Mouse (Mus musculus) kidney, postnatal 36 days (tissue): ENCODE measurements around the gene Csmd2.
A peak's percentile ranks its signal among the peaks of the same experiment; 100 is the strongest.
"Not testable (repeated sequence)": the region's sequence is repeated elsewhere in the genome, so short reads cannot be mapped to it uniquely, and the experiment has no call there.

Experiments used
- DNase-seq, 2 experiments: peaks; one replicate each; pipeline ENCODE4 v3.0.0; 2021 to 2022; ENCODE audit warnings: mixed read lengths in 2 of 2

Gene Csmd2

DNA sequence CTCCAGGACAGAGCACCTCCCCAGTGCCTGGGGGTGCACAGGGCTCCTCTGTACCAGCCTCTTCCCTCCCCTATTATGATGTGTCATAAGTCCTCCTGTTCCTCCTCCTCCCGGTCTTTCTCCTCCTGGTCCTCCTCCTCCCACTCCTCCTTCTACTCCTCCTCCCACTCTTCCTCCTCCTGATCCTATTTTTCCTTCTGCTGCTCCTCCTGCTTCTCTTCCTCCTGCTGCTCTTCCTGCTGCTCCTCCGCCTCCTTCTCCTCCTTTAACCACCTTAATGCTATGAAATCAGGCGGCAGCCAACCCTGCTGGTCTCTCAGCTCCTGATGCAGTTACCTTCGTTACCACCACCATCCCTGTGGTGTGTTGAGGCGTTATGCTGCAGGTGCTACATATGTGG lies 522.2 kb downstream of the Csmd2 start:
- DNase-seq: no peak

DNA sequence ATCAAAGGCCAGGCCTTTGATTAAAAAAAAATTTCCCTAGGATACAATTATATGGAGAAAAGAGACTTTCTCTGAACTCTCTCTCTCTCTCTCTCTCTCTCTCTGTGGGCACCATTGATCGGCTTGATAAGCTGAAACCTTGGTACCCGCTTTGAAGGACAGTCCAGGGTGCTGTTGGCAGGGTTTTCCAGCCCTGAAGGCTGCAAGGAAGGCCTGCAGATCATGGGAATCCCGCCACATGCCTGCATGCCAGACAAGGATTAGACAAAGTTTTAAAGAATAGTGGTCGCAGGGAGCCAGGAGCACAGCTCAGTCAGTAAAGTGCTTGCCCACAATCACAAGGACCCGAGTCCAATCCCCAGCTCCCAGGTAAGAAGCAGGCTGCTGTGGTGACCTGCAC lies 526.8 kb downstream of the Csmd2 start:
- DNase-seq: no peak

DNA sequence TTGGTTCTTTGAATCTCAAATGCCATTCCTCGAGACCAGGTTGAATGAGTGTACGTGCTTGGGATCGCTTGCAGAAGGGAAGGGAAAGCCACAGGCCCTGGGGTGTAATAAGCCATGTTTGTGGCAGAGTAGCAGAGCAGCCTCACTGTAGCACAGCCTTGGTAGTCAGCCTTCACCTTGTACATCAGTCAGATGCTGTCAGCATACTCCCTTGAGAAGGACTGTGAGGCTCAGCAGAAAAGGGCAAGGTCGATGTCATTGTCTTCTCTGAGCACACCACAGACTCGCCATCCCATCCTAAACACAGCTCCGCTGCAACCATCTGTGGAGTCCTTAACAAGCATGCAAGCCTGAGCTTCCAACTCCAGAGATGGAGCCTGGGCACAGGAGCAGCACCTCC lies 533.6 kb downstream of the Csmd2 start:
- DNase-seq: no peak

DNA sequence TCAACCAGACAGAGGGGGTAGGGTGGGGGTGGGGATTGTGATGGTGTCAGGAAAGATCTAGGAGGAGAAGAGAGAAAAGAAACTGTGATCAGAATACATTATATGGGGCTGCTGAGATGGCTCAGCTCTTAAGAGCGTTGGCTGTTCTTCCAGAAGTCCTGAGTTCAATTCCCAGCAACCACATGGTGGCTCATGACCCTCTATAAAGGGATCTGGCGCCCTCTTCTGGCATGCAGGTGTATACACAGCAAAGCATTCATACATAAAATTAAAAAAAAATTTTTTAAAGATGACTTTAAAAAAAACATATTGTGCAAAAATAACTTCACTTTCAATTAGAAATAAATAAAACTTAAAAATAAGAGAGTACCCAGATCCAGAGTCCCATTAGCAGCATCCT lies 555.7 kb downstream of the Csmd2 start:
- peak; percentile 2 to 67 for DNase-seq

DNA sequence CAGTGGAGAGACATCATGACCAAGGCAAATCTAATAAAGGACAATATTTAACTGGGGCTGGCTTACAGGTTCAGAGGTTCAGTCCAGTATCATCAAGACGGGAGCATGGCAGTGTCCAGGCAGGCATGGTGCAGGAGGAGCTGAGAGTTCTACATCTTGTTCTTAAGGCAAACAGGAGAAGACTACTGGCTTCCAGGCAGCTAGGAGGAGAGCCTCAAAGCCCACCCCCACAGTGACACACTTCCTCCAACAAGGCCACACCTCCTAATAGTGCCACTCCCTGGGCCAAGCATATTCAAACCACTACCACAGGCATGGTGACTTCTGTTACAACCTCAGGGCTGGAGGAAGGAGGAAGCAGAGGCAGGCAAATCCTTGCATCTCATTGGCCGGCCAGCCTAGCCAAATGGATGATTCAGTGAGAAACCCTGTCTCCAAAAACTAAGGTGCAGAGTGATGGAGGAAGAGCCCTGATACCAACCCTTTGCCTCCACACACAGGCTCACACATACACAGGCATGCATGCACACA lies 556.4 kb downstream of the Csmd2 start:
- not testable (repeated sequence) for DNase-seq

DNA sequence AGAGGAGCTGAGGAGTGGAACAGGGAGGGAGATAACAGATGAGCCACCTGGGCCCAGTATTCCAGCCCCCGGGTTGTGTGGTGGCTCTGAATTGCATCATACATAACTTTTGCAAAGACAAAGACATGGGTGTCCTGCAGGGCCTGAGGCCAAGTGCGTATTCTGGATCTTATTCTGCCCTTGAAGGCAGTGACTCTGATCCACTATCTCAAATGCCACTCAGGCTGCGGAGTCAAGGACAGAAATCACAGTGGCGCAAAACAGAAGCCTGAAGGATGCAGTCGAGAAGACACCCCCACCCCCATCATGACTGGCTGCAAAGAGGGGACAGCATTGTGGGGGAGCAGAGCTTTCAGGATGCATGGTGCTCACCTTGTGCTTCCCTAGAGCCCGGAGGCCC lies 563.1 kb downstream of the Csmd2 start:
- DNase-seq: no peak

DNA sequence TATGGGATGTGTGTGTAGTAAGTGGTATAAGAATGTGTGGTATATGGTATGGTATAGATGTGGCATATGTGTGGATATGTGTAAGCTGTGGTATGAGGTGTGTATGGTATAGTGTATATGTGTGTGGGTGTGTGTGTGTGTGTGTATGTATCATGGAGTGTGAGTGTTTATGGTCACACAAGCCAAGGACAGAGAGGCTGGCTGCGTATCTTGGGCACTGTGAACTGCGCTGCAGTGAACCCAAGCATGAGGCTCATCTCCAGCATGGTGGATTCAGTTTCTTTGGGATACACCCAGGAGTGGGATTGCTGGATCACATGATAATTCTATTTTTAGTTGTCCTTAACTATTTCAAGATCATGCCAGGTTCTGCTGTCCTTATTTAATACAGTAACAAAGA lies 566.5 kb downstream of the Csmd2 start:
- DNase-seq: no peak

DNA sequence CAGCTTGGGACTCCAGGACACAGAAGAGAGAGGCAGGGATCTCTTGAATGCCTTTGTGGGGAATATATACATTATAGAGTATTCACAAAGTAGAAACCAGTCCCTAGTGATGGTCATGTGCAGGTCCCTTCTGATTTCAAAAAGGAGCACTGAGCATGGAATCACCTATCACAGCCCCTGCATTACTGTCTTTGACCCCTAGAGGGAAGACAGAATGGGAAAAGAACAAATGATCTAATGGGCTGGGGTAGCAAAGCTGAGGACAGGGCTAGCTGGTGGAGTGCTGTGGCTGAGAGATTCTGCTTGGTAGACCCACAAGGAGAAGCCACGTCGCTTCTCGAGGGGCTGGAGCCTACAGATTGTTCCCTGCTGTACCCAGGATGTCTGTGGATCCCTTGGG lies 572.7 kb downstream of the Csmd2 start:
- DNase-seq: no peak

DNA sequence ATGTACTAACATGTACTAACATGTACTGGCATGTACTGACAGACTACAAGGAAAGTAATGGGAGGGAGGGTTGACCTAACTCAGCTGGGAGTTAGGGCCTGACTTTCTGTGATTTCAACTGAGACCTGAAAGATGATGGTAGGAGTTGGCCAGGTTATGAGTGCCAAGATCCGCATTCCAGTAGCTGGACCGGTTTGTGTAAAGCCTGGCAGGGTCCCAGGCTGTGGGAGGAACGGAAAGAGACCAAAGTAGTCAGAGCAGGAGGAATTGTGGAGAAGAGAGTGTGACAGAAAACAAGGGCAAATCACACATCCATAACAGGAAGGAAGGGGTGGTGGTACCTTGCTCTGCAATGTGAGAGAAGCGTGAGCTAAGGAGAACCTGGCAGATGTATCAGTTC lies 588.2 kb downstream of the Csmd2 start:
- DNase-seq: peak; percentile 26 to 49

DNA sequence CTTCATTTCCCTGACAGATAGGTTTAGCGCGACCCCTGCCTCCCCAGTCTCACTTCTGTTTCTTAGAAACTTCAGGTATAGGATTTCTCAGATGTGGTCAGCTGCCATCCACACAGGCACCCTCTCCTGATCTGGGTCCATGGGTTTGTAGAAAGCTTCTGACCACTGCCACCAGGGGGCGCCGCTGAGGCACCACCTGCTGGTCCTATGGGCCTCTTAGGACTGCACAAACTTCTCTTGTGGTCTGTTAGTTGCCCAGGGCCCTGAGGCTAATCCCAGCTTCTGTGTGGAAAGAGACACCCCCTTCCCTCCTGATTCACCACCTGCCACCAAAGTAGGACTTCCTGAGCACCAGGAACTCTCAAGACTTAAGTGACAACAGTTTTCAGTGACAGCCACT lies 591.5 kb downstream of the Csmd2 start:
- peak; percentile 16 to 79 for DNase-seq

DNA sequence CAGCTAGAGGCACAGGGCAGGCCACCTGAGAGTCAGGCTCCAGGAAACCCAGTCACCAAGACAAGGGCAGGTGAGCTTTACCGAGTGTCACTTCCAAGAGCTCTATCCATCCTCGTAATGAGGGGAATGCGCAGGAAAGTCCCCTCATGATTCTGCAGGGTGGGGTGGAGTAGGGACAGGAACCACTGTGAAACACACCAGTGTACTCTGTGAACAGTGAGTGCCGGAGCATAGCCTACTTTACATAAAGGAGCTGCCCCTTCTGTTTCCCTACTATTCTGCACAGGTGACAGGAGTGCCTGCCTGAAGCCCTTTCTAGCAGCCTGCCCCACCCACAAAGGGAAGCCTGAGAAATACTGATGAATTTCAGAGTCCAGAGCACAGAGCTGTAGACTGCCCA lies 605.6 kb downstream of the Csmd2 start:
- DNase-seq: no peak

DNA sequence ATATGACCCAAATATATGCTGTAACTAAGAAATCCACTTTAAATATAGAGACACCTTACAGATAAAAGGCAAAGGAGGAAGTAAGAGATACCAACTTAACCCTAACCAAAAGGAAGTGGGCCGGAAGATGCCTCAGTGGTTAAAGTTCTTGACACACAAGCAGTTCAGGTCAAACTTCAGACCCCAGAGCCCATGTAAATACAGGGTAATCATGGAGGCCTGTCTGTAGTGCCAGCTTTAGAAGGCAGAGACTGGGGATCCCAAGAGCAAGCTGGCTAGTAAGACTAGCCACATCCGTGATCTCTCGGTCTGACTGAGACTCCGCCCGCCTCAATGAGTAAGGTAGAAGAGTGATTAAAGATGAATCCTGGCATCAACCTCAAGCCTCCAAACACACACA lies 606.4 kb downstream of the Csmd2 start:
- no peak for DNase-seq

DNA sequence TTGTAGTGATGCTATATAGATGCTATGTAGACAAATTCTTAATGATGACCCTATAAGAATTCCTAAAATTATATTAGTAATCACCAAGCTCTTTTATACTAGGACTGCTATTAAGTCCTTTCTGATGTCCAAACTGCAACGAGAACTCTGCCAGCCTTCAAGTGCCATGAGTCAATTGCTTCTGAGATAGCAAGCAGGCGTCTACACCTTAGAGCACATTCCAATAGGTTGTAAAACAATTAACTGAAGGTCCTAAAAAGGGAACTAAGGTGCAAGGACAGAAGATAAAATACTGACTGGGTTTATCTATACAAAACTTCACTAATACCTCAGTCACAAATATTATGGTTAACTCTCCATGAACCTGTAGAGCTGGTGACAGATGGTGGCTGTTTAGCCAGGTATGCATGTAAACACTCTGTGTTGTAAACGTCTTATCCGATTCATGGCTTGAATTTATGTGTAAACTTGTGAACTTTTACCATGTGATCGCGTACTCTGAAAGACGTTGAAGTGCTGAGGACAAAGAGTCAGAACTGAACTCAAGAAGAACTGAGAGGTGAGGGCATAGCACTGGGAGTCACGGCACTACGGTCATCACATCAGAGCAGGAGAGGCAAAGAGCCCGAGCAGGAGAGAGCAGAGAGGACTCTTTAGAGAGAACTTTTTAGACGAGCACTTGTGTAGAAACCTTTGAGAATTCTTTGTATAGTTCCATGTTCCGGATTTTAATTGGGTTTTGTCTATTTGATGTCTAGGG lies 610.3 kb downstream of the Csmd2 start:
- DNase-seq: no peak

DNA sequence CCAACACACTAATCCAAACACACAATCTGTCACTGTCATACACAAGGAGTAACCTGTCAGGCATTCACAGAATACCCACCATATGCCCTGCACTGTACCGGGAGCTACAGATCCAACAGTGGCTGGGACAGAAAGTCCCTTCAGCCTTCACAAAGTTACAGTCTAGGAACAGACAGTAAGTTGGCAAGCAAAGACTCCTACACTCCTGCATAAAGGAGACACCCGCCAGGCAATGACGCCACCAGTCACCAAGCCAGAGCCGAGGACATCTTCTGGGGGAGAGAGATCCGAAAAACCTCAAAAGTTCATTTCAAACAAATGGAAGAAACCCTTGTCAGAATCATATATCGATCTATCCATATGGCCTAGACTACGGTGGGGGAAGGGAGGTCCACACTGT lies 618.9 kb downstream of the Csmd2 start:
- no peak for DNase-seq

DNA sequence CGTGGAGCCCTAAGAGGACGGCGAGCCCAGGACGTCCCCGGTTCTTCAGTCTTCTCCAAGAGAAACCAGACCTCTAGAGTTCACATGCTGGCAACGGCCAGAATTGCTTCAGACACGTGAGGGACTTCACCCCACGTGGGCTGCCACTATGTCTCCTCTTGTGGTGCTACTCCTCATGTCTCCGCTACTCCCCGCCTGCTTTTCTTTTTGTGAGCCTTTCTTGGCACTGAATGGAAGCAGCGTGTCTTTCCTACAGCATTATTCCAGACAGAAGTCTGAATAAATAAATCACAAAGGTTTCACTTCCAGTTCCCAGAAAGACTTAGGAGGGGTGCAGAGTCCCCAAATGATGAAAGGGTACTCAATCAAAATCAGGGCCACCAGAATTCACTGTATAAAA lies 620.0 kb downstream of the Csmd2 start:
- no peak for DNase-seq

DNA sequence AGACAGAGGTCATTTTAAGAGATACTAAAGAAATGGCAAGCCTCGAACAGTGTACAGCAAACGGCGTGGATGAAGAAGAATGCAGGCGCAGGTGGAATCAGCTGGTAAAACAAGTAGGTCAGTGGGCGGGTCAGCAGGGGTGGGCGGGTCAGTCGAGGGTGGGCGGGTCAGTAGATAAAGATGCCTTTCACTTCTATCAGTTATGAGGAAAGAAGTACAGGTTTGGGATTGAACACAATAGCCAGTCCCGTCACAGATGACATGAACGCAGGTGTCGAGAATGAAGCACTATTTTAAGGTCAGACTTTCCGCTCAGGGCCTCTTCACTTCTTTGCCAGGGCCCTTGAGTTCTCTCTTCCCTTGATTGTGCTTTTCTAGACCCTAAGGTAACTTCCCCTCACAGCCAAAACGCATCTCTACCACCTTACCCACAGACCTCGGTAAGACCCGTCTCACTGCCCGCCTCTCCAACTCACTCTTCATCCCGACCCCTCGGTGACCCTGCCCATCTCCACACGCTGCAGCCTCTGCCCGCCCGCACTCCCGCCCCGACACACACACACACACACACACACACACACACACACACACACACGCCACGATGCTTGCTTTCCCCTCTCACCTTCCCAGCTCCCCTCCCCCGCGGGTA lies 621.7 kb downstream of the Csmd2 start:
- DNase-seq: no peak

DNA sequence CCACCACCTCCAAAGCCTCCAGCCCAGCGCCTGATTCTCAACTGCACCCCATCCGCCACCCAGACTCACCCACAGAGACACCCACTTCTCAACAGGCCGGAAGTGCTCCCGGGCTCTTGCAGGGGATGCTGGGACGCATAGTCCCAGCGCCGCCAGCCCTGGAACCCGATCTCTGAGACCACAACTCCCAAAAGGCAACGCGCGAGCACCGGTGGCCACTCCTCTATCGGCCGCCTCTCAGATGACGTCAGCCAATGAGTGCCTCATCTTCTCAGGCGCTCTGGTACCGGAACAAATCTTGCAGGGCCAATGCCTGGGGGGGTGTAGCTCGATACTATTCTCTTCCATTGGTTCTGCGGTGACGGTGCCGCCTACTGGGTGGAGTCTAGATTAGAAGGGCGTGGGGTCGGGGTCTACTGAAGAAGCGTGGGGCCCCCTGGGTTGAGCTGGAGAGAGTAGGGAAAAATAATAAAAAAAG lies 622.3 kb downstream of the Csmd2 start, which contains the start of gene Zscan20:
Gene Zscan20 (minus strand): TSS at position 174 of the 478 bp plus-strand sequence.
- DNase-seq: peak; percentile 97 to 99

DNA sequence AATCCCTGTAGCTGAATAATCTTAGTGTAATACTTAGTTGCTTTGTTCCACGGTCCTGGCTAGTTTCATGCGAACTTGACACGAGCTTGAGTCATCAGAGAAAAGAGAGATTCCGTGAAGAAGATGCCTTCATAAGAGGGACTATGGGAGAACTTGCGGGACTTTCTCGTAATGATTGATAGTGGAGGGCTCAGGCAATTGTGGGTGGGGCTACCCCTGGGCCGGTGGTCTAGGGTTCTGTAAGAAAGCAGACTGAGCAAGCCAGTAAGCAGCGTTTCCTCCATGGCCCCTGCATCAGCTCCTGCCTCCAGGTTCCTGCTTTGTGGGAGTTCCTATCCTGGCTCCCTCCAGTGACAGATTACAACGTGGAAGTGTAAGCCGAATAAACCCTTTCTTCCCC lies 623.0 kb downstream of the Csmd2 start:
- no peak for DNase-seq

DNA sequence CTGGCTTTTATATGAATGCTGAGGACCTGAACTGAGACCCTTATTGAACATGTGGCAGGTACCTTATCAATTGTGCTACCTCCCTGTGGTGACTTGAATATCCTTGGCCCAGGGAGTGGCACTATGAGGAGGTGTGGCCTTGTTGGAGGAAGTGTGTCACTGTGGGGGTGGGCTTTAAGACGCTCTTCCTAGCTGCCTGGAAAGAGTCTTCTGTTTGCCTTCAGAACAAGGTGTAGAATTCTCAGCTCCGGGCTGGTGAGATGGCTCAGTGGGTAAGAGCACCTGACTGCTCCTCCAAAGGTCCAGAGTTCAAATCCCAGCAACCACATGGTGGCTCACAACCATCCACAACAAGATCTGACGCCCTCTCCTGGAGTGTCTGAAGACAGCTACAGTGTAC lies 624.1 kb downstream of the Csmd2 start:
- DNase-seq: not testable (repeated sequence)

DNA sequence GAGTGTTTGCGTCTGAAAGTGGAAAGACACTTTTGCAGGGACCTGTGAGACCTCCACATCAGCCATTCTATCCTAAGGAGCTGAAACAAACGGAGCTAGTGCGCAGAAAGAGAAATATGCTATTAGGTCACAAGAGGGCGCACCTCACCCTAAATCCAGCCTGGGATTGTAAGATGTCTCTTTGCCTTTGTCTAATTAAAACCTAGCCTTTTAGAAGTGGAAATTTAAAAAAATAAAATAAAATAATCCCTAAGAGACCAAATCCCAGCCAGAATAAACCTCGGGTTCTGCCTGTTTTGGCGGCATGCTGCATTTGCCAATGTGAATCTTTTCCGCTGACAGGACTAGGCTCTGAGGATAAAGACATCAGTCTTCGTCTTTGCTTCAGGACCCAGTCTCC lies 625.7 kb downstream of the Csmd2 start:
- peak; percentile 57 to 69 for DNase-seq

DNA sequence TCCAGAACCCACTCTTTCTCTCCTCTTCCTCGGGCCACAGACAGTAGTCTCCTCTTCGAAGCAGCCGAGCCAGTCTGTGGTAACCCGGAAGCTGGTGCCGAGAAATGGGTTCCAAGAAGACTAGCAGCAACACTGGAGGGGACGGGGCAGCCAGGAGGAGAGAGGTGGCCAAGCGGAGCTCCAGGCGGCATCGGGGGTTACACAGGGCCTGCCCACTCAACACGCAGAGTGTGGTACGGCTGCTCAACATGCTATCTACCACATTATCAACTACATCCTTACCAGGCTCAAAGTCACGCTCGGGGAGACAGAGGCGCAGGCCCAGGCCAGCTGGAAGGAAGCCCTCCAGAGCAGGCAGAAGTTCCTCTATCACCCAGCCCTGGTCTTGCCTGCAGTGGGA lies 628.1 kb downstream of the Csmd2 start:
- DNase-seq: no peak
